Mouse (Mus musculus): ENCODE results near the gene Car10.

The Car10 gene

DNA sequence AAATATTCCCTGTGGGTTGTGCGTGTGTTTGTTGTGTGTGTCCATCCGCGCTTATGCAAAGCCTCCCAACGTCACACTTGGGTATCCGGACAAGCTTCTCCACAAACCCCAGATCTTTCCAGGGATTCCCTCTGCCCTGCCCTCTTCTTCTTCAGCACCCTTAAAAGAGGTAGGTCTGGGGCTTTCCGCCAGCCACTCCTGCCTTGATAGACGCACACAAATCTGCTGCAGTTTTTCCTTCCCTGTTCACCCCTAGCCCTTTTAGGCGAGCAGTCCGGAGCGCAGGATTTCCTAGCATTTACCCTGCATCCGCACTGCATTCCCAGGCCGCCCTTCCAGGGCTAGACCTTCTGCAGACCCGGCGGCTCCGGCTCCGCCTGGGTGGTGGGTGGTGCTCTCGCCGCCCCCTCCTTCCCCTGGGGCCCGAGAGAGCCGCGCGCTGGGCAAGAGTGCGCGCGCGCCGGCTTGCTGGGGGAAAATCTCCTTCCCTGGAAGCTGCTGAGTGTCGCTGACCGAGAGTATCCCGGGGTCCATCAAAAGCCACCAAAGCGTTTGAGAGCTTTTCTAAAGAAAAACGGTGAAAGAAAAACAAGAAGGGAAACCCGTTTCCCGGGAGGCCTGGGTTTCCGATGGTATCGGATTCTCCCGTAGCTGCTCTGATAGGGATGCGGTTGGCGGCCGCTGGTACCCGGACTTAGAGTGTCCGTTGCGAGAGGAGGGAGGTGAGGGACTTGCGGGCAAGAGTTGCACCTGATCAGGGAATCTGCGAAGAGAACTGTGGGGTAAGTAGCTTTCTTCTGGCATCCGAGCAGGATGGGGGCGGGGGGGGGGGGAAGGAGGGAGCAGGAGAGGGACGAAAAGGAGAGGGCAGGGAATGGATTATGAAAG, at the start of gene Car10:
TSS of gene Car10 (plus strand) at position 88 of the 888 bp plus-strand sequence.
- peak; percentile 75 for DNase-seq

DNA sequence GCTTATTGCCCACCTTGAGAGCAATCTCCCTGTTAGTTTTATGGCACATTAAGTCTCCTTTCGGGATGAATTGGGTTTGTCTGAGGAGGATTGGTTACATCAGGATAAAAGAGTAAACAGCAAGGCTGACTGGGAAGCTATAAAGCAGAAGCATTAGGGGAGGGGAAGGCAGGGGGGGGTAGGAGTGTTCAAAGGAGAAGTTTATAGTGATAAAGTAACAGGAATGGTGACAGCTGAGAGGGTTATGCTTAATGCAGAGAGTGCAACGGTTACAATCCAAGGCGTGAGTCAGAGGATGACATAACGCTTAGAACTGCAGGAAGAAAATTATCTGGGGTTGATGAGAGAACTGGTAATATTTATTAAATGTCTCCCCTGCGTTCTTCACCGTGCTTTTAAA, 32.8 kb upstream of the Car10 start:
- DNase-seq = no peak

DNA sequence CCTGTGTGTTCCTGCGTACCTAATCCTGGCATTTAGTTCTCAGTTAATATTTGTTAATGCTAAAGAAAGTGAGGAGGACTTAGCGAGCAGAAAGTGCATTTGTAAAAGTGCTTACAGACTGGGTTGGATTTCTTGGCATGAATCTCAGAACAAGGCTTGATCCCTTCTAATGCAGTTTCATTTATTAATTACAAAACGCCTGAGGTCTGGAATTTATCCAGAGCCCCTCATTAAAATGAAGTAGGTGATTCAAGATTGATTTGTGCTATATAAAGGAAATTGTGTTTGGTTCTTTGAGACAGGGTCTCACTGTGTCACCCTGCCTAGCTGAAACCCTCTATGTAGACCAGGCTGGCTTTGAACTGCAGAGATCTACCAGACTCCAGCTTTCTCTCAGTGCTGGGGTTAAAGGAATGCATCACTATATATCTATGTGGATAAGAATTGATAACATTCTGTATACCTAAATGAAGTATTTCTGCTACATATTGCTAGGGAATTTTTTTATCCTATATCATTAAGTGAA, 32.1 kb upstream of the Car10 start:
- DNase-seq = no peak

DNA sequence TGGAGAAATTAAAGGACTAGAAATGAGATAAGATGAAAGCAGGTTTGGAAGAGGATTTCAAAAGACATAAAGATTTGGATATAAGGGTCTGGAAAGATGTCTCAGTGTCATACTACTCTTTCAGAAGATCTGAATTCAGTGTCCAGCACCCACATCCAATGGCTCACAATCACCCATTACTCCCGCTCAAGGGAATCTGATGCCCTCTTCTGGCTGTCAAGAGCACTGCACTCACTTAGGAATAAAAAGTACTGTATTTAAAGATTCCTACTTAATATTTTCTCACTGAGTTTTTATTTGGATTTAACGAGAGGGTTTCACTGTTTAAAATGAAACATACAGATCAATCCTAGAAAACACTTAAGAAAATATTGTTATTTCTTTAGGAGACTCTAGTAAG, 2.2 kb upstream of the Car10 start:
- no peak for DNase-seq

DNA sequence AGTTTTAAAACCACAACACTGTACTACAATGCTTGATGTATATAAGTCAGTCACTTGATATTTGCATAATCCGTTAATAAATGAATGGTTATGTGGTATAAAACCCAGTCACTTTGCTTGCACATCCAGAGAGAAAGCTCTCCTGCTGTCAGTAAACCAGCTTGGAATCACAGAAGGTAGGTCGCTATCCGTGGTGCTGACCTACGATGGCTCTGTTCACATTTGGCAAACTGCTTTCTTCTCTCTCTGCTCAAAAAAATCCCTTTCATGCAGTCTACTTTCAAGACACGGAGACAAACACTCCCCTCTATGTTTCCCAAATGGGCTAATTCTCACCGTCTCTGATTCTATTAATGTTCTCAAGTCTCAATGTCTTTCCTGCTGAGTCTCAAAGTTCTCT, 827 bp upstream of the Car10 start:
- DNase-seq = no peak

- DNase-seq = peak; percentile 63
Measured at GRCm38 (mm10) chr11:93097431-93097851, 387 bp upstream of the Car10 start.

DNA sequence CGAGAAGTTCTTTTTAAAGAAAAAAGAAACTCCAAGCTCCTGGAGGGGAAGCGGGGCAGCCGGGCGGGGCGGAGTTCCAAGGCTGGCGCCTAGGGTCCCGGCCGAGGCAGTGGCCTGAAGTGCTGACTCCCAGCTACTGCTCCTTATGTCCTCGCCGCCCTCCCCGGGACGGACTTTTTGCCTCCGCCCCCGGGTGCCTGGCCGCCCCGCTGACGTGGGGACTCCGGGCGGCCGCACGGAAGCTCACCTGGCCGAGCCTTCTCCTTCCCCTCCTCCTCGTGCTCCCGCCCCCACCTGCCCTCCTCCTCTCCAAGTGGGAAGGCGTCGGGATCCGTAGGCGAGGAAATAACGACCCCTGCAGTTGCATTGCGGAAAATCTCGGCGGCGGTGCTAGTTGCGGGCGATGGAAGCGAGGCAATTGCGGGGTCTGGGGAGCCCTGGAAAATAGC, 1.1 kb downstream of the Car10 start:
- DNase-seq = peak; percentile 86

GRCm38 (mm10) chr11:93099431-93100370, 1.9 kb downstream of the Car10 start:
- peak; percentile 77 for DNase-seq

- peak; percentile 53 for DNase-seq
Measured at GRCm38 (mm10) chr11:93100606-93101005, 2.8 kb downstream of the Car10 start.

GRCm38 (mm10) chr11:93101106-93101505, 3.3 kb downstream of the Car10 start:
- DNase-seq = peak; percentile 81

DNA sequence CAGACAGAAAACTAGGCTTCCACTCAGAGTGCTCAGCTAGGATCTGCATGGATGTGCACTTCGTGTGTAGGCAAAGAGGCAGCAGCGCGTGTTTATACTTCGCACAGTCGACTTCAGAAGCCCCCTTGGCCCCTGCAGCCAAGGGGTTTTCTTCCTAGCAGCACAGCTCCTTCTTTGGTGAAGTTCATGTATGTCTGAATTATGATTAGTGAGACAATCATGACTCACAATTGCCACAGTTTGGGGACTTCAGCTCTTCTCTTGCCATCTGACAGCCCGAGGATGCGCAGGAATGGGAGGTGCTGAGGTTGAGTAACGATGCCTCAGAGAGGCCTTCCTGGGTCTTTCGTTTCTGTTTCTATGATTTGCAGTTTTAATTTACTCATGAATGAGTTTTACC, 4.5 kb downstream of the Car10 start:
- DNase-seq = peak; percentile 32

- peak; percentile 76 for DNase-seq
Measured at GRCm38 (mm10) chr11:93103101-93103815, 5.4 kb downstream of the Car10 start.

- DNase-seq = peak; percentile 85
Measured at GRCm38 (mm10) chr11:93109451-93109850, 11.6 kb downstream of the Car10 start.

GRCm38 (mm10) chr11:93120766-93121415, 23.1 kb downstream of the Car10 start:
- DNase-seq = peak; percentile 68

DNA sequence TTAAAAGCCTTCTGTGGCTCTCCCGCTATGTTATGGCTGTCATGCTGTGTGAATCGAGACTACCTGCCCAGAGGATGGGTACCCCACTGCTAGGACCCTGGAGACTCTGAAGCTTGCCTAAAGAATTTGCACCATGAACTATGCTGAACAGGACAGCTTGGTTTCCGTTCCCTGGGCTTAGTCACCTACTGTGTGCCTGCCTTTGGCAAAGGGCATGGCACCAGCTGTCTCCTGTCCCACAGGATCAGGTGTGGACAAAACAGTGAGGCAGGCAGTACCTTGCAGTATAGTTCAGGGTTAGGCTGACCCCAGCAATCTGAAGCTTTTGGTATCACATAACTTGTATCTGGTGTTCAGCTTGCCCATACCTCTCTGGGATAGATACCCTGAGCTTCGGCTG, 25.9 kb downstream of the Car10 start:
- peak; percentile 73 for DNase-seq

- DNase-seq = no peak
Measured at GRCm38 (mm10) chr11:93126466-93126865, 28.6 kb downstream of the Car10 start.

DNA sequence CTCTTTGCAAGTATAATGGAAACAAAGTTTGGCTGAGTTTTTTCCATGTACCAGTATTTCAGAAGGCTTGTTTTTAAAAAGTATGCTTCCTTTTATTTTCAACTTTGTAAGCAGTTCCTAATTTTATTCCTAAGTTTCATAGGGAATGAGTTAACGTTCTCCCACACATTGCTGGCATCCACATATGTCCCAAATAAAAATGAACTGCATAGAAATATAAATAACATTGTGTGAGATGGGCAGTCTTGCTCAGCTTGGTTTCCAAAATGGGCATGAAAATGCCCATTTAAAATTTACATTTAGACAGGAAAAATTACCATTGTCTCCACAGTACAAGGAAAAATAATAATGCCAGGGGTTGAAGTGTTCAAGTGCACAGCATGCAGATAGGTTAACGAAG, 30.7 kb downstream of the Car10 start:
- DNase-seq = no peak

DNA sequence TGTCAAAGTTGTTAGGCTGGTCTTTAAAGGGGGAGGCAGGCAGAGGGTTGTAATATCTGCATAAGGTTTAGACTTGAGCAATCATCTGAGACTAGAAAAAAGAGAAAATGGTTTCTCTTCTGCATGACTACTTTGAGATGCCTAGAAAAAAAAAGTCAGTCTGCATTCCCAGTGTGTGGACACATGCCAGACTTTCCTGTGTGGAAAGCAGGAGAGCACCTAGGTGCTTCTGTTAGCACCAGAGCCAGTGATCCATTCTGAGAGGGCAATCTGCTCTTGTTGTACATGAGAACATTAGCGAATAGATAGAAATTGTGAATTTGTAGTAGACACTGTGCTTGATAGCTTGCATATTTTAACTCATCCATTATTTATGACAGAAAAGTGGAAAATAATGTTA, 40.0 kb downstream of the Car10 start:
- DNase-seq = peak; percentile 71

DNA sequence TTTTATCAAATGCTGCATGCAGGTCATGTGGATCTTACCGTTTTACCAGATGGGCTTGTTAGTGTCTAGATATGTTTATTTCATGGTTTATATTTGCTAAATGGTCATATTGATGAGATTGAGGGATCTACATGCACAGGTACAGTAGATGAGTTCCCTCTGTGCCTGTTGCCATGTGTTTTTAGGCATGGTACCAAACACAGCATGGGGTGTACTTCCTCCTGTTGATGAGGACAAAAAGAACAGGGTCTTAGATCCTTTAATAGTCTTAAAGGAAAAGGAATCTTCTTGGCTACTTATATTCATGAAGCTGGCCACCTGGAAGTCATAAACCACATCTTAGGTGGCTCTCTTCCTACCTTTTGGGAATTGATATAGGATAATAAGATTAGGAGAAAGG, 43.9 kb downstream of the Car10 start:
- DNase-seq = peak; percentile 55

- DNase-seq = no peak
Measured at GRCm38 (mm10) chr11:93144544-93144943, 46.7 kb downstream of the Car10 start.

- DNase-seq = peak; percentile 84
Measured at GRCm38 (mm10) chr11:93154910-93155309, 57.1 kb downstream of the Car10 start.

GRCm38 (mm10) chr11:93172430-93172829, 74.6 kb downstream of the Car10 start:
- no peak for DNase-seq

Measured in cerebellum, adult 11-12 months (tissue).